Mouse (Mus musculus): ENCODE measurements around the gene Ccdc90b.

Gene Ccdc90b

GRCm38 (mm10) chr7:92560986-92561876 is at the start of gene Ccdc90b:
Gene Ccdc90b, plus strand, starts transcription at chr7:92561149.
- DNase-seq: peak; percentile 88 to 91

GRCm38 (mm10) chr7:92520397-92520796 is 40.6 kb upstream of the Ccdc90b start:
- DNase-seq: no peak

- no peak for DNase-seq
Observed at GRCm38 (mm10) chr7:92520820-92521219, 40.1 kb upstream of the Ccdc90b start.

GRCm38 (mm10) chr7:92529245-92529644 is 31.7 kb upstream of the Ccdc90b start:
- no peak for DNase-seq

- DNase-seq: no peak
Observed at GRCm38 (mm10) chr7:92532351-92533036, 28.5 kb upstream of the Ccdc90b start.

- no peak for DNase-seq
Observed at GRCm38 (mm10) chr7:92546763-92547162, 14.2 kb upstream of the Ccdc90b start.

GRCm38 (mm10) chr7:92550248-92550989 is 10.5 kb upstream of the Ccdc90b start:
- DNase-seq: no peak

GRCm38 (mm10) chr7:92550990-92551392 is 10.0 kb upstream of the Ccdc90b start:
- no peak for DNase-seq

GRCm38 (mm10) chr7:92558744-92559143 is 2.2 kb upstream of the Ccdc90b start:
- DNase-seq: no peak

GRCm38 (mm10) chr7:92566775-92567174 is 5.8 kb downstream of the Ccdc90b start:
- no peak for DNase-seq

GRCm38 (mm10) chr7:92580491-92581207 is 19.7 kb downstream of the Ccdc90b start:
- DNase-seq: no peak

- no peak for DNase-seq
Observed at GRCm38 (mm10) chr7:92583567-92583966, 22.6 kb downstream of the Ccdc90b start.

- DNase-seq: no peak
Observed at GRCm38 (mm10) chr7:92589986-92590385, 29.0 kb downstream of the Ccdc90b start.

GRCm38 (mm10) chr7:92590842-92591241 is 29.9 kb downstream of the Ccdc90b start:
- no peak for DNase-seq

- DNase-seq: no peak
Observed at GRCm38 (mm10) chr7:92604961-92605360, 44.0 kb downstream of the Ccdc90b start.

- no peak for DNase-seq
Observed at GRCm38 (mm10) chr7:92610830-92611229, 49.9 kb downstream of the Ccdc90b start.

GRCm38 (mm10) chr7:92624488-92624887 is 63.5 kb downstream of the Ccdc90b start:
- DNase-seq: no peak

GRCm38 (mm10) chr7:92630167-92630566 is 69.2 kb downstream of the Ccdc90b start:
- DNase-seq: peak in 1 of 2 experiments; percentile 16
